In genomic region chr5:114673114-114673513, GRCm38 (mm10) we compare ENCODE assay signal across 1 mouse cellular context.
TF ChIP-seq lines count a peak whose summit lies in the region.

No protein-coding gene starts in this region.

TF ChIP-seq in MEL, 35 proteins besides CTCF, POLR2A, EP300 and RAD21:
- TF ChIP-seq BHLHE40 (IDR thresholded peaks at IDR 0.05; ENCODE audit: borderline replicate concordance, low read depth, low read length) = no peak
- TF ChIP-seq ETS1 (IDR thresholded peaks at IDR 0.05; ENCODE audit: low read depth, low read length) = no peak
- no peak for TF ChIP-seq MYC (IDR thresholded peaks at IDR 0.05; ENCODE audit: low read depth, low read length)
- no peak for TF ChIP-seq ZMIZ1 (IDR thresholded peaks at IDR 0.05; ENCODE audit: low read depth, low read length)
- TF ChIP-seq MYB (IDR thresholded peaks at IDR 0.05; ENCODE audit: low read depth, low read length) = no peak
- TF ChIP-seq UBTF (IDR thresholded peaks at IDR 0.05; ENCODE audit: borderline replicate concordance, insufficient read depth, low read depth, low read length) = no peak
- TF ChIP-seq POLR2AphosphoS2 (IDR thresholded peaks at IDR 0.05; ENCODE audit: low read length) = no peak
- TF ChIP-seq NELFE (IDR thresholded peaks at IDR 0.05; ENCODE audit: low read depth, low read length) = no peak
- no peak for TF ChIP-seq MEF2A (IDR thresholded peaks at IDR 0.05; ENCODE audit: extremely low read depth, insufficient replicate concordance, low read depth, low read length, poor library complexity, severe bottlenecking)
- TF ChIP-seq USF1 (IDR thresholded peaks at IDR 0.05; ENCODE audit: low read depth, low read length) = no peak
- no peak for TF ChIP-seq KAT2A (conservative IDR thresholded peaks at IDR 0.05; ENCODE audit: low read depth, low read length)
- no peak for TF ChIP-seq MAX (IDR thresholded peaks at IDR 0.05; ENCODE audit: low read length)
- no peak for TF ChIP-seq HCFC1 (IDR thresholded peaks at IDR 0.05; ENCODE audit: low read depth, low read length)
- no peak for TF ChIP-seq RCOR1 (IDR thresholded peaks at IDR 0.05; ENCODE audit: low read depth, low read length)
- no peak for TF ChIP-seq TBP (IDR thresholded peaks at IDR 0.05; ENCODE audit: low read depth, low read length)
- no peak for TF ChIP-seq GATA1 (IDR thresholded peaks at IDR 0.05; ENCODE audit: low read depth, low read length)
